Mouse (Mus musculus) olfactory bulb, adult 2 months (tissue): Measurements from ENCODE around the gene Dnajb2. TPM values are rescaled to one million over a fixed set of nuclear protein-coding genes. Genes with fewer than 3 reads are reported as not detected.

Experiments
- H3K27ac ChIP-seq: fragments of 200-500 bp; 2 replicates; pipeline ENCODE4 v1.5.1; 2012; ENCODE audit warnings: low read depth, low read length; ENCODE audit not compliant: insufficient read depth
- H3K4me1 ChIP-seq: fragments of 200-500 bp; 2 replicates; pipeline ENCODE4 v1.6.1; 2012; ENCODE audit warnings: low read length; ENCODE audit not compliant: control insufficient read depth, insufficient read depth
- H3K4me3 ChIP-seq: fragments of 200-500 bp; 2 replicates; pipeline ENCODE4 v1.5.1; 2012; ENCODE audit warnings: mild to moderate bottlenecking, low read depth, low read length, moderate library complexity; ENCODE audit not compliant: insufficient read depth
- CTCF ChIP-seq: fragments of 200-500 bp; IDR thresholded peaks from 2 replicates; pipeline ENCODE4 v1.5.1; 2012; ENCODE audit warnings: low read depth, mild to moderate bottlenecking, low read length, moderate library complexity; ENCODE audit not compliant: insufficient read depth
- POLR2A ChIP-seq: fragments of 200-500 bp; IDR thresholded peaks from 2 replicates; pipeline ENCODE4 v1.6.1; 2012; ENCODE audit warnings: mild to moderate bottlenecking, low read depth, low read length, moderate library complexity; ENCODE audit not compliant: insufficient read depth
- WGBS: fragments of 180-500 bp; shearing (Covaris S2); methylation state at CpG from one replicate; pipeline ENCODE4 v1.1.7; 2018; 5-methylcytosine and 5-hydroxymethylcytosine counted together
- polyA plus RNA-seq: library from polyadenylated mRNA; stranded (reverse); fragments of >200 nt; gene quantifications from 2 replicates; pipeline ENCODE4 v1.2.4, GENCODE M21; 2012; ENCODE audit warnings: low replicate concordance; ENCODE audit not compliant: missing spikeins, insufficient read depth, insufficient read length

Dnajb2 gene
- polyA plus RNA-seq, 1 experiment, result not detected

DNA sequence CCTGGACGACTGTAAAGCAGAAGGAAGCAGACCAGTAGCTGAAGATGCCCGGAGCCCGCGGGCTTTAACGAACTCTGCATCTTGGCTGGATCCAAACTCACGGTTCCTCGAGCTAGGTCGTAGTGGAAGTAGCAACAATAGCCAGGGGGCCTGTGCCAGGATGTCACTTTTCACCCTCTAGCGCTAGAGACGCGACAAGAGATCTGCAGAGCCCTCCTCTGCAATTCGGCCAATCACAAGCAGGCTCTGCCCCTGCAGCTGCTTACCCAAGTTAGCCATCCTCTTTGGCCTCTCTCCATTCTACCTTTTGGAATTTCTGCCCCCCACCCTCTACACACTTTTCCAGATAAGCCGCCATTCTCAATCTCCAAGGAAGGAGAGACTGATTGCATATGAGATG lies 42.0 kb downstream of the Dnajb2 start, which contains the start of gene Resp18:
TSS of gene Resp18 (minus strand) at position 188 of the 400 bp plus-strand sequence.
- TF ChIP-seq CTCF, result no peak
- TF ChIP-seq POLR2A, result no peak
- H3K4me1 ChIP-seq, result peaks cover 9% of the 10 kb centered on the region
- no peak within 1 kb of the TSS for H3K27ac ChIP-seq
- WGBS, result 9% methylated on average over 13 of the region's 13 CpGs
- H3K4me3 ChIP-seq, result peak within 1 kb of the TSS; percentile 42

DNA sequence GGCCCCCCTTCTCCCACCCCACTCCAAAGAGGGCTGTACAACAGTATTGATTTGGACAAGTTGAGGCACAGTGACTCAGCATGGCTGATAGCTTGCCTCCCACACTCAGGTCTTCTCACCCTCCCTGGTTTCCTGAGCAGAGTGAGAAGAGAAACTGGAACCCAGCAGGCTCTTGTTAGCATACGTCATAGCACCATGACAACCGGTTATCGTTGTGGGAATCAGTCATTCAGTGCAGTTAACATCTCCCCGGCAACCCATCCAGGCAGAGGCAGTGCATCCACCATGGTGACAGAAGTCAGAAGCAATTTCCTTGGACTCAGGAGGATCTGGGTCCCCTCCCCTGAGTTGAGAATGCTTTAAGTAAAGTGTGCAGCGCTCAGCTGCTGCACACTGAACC lies 46.8 kb downstream of the Dnajb2 start:
- 44% methylated on average over 5 of the region's 5 CpGs for WGBS
- Histone ChIP-seq H3K4me3 (no peak overlapping the region), H3K27ac (no peak overlapping the region), H3K4me1 (peaks cover 4% of the 10 kb centered on the region)
- no peak for TF ChIP-seq CTCF
- no peak for TF ChIP-seq POLR2A

DNA sequence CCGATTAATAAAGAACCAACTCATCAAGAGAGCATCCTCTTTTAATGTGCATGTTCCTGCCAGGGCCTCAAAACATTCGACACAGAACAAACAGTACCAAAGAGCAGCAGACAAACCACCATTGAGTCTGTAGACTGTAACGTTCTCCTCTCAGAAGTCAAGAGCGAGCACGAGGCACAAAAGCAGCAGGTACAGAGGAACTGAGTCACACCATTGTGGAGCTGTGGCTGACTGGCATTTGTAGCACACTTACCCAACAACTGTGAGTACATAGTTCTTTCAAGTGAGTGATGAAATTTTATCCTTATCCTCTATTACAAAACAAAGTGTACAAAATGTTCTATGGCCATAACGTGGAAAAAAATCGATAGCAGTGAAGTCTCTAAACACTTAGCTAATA lies 48.7 kb downstream of the Dnajb2 start:
- no peak overlapping the region for H3K27ac ChIP-seq
- no peak overlapping the region for H3K4me3 ChIP-seq
- H3K4me1 ChIP-seq, result peaks cover 8% of the 10 kb centered on the region
- TF ChIP-seq CTCF (no peak), POLR2A (no peak)
- WGBS, result 82% methylated on average over 7 of the region's 7 CpGs

DNA sequence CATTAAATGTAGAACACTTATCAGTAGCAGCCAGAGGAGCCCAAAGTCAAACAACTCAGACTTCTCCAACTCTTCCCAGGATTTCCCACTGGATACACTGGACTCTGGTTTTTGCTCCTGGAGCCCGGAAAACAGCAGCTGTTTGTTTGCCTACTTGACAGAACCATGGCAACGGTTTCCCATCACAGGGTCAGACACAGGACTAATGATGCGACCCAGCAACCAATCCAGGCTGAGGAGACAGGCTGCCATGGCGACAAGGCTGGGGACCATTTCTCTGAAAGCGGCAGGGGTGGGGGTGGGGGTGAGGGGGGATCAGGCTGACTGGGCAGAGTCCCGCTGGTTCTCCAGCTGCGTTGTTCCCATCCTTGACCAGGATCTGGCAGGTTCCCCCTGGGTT lies 53.2 kb downstream of the Dnajb2 start:
- no peak for TF ChIP-seq POLR2A
- no peak for TF ChIP-seq CTCF

DNA sequence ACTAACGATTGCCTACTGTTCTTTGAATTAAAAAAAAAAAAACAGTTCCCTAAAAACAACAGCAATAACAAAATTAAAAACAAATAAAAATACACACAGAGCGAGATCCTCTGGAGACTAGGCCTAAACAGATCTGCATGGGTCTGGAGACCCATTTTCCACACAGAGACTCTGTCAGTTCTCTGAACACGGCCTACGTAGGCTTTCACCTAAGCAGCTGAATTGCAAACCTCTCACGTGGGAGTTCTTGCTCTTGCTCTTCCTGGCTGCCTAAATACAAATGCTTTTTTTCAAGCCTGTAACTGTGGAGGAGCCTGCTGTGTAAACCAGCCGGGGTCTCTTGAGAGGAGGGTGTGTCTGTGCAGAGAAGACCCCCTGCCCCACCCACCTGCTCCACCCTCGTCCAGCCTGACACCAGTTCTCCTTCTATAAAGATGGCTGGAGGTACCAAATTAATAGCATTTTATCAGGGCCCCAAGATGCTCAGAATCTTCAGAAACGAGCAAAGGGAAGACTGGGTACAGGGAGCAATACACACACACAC lies 53.8 kb downstream of the Dnajb2 start:
- peaks cover 33% of the 10 kb centered on the region for H3K4me1 ChIP-seq
- TF ChIP-seq CTCF (no peak), POLR2A (no peak)
- H3K27ac ChIP-seq, result peak overlapping the region; percentile 68
- H3K4me3 ChIP-seq, result no peak overlapping the region
- WGBS, result 22% methylated on average over 8 of the region's 8 CpGs

More for the DNA sequence above, 53.2 kb downstream of the Dnajb2 start:
- Histone ChIP-seq H3K27ac (peak overlapping the region; percentile 50), H3K4me1 (peaks cover 32% of the 10 kb centered on the region), H3K4me3 (no peak overlapping the region)
- 8% methylated on average over 7 of the region's 7 CpGs for WGBS

DNA sequence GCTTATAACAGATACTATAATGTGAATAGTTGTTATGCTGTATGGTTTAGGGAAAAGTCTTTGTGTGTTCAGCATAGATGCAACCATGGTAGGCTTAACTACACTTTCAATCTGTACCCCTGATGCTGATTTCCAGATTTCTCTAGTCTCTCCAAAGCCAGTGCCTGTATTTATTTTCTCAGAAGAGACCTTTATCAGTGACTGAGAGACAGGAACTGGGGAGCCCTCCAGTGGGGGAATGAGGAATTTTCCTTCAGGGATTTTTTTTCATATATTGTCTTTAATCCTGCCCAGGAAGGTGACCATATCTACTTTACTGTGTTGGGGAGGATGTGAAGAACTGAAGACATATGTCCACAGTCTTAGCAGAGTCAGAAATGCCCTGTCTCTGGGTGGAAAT lies 54.4 kb downstream of the Dnajb2 start:
- no peak for TF ChIP-seq CTCF
- no peak for TF ChIP-seq POLR2A
- Histone ChIP-seq H3K27ac (no peak overlapping the region), H3K4me1 (peaks cover 33% of the 10 kb centered on the region), H3K4me3 (no peak overlapping the region)

DNA sequence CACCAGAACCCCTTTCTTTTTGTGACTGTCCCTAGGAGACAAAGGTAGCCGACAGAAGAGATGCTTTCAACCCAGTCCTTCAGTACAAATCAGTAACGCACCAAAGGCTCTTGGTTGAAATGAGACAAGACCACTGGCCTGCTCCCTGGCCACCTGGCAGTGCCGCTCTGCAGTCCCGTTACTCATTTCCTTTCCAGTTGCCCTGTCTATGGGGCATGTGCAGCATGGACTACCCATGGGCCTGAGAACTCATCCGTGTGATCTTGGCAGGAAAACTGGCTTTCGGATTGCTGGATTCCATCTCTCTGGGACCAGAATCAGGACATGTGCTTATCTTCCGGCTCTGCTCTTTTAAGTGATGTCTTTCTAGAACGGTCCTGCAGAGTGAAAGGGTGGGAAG lies 55.1 kb downstream of the Dnajb2 start:
- Histone ChIP-seq H3K27ac (no peak overlapping the region), H3K4me1 (peaks cover 33% of the 10 kb centered on the region), H3K4me3 (no peak overlapping the region)
- WGBS, result 91% methylated on average over 8 of the region's 8 CpGs
- no peak for TF ChIP-seq CTCF
- TF ChIP-seq POLR2A, result no peak

DNA sequence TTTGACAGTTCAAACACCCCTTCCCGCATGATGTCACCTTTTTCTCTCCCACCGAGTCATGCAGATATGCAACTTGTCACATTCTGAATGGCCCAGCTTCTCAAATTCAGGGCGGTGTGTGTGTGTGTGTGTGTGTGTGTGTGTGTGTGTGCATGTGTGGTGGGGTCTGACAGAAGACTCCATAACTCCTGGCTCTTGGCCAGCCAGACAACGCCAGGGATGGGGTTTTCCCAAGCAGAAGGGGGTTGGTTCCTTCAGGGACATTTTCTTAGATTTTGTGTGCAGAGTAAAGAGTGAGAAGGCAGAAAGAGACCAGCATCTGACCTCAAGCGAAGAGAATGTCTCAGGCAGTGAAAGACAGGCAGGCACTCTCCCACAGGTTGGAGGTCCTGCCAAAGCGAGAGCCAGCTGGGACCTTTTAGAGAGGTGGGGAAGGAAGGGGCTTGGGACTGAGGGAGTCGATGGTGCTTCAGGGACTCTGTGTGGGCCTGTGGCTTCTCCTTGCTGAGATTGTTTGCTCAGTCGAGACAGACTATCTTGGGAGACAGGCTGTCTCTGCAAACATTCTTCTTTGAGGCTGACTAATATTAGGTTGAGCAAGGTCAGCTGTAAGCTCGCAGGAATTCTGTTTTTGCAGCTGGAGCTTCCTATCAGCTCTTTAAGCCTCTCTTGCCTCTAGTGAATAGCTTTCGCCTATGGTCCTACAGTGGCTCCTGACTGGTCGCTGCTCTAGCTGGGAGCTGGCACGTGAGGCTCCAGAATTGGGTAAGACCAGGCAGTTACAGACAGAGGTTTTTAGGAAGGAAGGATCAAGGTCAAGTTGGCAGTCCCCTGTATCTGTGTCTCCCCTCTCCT lies 56.5 kb downstream of the Dnajb2 start:
- peak overlapping the region; percentile 64 for H3K27ac ChIP-seq
- WGBS, result 38% methylated on average over 12 of the region's 12 CpGs
- H3K4me1 ChIP-seq, result peaks cover 33% of the 10 kb centered on the region
- TF ChIP-seq CTCF, result no peak
- no peak overlapping the region for H3K4me3 ChIP-seq

DNA sequence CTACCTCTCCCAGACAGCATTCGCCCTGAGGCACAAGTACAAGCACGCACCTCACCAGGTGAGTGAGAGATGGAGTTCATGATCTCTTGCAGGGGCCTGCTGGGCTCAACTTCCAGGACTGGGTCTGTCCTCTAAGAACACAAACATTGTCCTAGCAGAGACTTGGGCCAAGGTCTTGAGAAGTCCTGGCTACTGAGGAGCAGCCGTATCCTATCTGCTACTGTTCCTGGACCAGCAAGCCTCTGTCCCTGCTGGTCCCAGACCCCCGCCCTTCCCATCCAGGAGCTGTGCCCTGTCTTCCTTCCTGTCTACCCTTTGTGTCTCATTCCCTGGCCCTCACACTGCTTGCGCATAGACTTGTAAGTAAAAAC lies 57.1 kb downstream of the Dnajb2 start:
- Histone ChIP-seq H3K27ac (peak overlapping the region; percentile 64; the same call in 1 of the 2 replicates), H3K4me3 (no peak overlapping the region), H3K4me1 (peaks cover 33% of the 10 kb centered on the region)
- 88% methylated on average over 5 of the region's 5 CpGs for WGBS
- TF ChIP-seq POLR2A, result no peak
- no peak for TF ChIP-seq CTCF
